Mouse (Mus musculus): ENCODE measurements around the gene Tmem25. TPM values are rescaled to one million over a fixed set of nuclear protein-coding genes. Genes with fewer than 3 reads are reported as not detected.

The Tmem25 gene
- 1 to 10 TPM; 2.2 to 8.8 TPM for total RNA-seq (2021)
- long read RNA-seq, experiment 1 = 0 reads
- long read RNA-seq, experiment 2, partial matches to known transcripts = 2 of 2 reads
- long read RNA-seq, experiment 2, other reads (novel, unspliced or antisense) = 0 of 2 reads

GRCm38 (mm10) chr9:44799102-44799957 is at the start of gene Tmem25:
Tmem25 (minus strand) TSS chr9:44799307.
- peak; percentile 94 to 96 for DNase-seq

- no peak for DNase-seq
Measured at GRCm38 (mm10) chr9:44847446-44847845, 48.3 kb upstream of the Tmem25 start.

DNA sequence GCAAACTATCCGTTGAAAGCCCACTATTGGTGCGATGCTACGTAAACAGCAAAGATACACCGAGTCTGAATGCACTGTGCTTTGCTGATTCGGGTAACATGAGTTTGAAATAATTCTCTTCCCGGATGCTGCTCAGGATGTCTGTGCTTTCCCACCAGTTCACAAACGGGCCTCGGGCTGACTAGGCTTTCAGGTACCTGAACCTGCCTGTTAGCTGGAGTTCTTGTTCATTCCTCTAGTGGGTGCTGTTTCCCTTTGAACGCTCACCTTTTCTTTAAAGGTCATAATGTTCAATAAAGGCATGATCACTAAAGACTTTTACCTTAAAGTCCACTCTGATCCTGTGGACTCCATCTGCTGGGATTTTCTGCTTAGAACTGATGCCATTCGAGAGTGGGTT is 42.1 kb upstream of the Tmem25 start:
- peak in 1 of 2 experiments; percentile 32 for DNase-seq

- peak; percentile 83 to 85 for DNase-seq
Measured at GRCm38 (mm10) chr9:44836439-44836838, 37.3 kb upstream of the Tmem25 start.

GRCm38 (mm10) chr9:44832356-44832755 is 33.2 kb upstream of the Tmem25 start:
- DNase-seq = peak; percentile 47 to 48

DNA sequence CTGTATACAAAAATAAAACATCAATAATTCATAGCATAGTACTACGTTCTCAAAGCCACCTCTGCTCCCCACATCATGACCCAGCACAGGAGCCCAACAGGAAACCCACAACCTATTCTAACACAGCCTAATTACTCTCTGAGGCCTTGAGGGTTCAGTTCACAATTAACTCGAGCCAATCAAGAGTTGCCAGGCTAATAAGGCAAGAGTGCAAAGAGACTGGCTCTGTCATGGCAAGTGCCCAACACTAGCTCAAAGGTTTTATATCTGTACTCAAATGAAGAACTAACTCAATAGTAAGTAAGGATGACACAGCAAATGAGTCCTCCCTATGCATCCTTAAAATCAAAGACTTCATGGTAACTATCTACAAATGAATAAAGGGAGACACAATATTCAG is 31.4 kb upstream of the Tmem25 start:
- DNase-seq = no peak

- DNase-seq = no peak
Measured at GRCm38 (mm10) chr9:44828944-44829343, 29.8 kb upstream of the Tmem25 start.

GRCm38 (mm10) chr9:44826660-44827059 is 27.6 kb upstream of the Tmem25 start:
- DNase-seq = no peak

DNA sequence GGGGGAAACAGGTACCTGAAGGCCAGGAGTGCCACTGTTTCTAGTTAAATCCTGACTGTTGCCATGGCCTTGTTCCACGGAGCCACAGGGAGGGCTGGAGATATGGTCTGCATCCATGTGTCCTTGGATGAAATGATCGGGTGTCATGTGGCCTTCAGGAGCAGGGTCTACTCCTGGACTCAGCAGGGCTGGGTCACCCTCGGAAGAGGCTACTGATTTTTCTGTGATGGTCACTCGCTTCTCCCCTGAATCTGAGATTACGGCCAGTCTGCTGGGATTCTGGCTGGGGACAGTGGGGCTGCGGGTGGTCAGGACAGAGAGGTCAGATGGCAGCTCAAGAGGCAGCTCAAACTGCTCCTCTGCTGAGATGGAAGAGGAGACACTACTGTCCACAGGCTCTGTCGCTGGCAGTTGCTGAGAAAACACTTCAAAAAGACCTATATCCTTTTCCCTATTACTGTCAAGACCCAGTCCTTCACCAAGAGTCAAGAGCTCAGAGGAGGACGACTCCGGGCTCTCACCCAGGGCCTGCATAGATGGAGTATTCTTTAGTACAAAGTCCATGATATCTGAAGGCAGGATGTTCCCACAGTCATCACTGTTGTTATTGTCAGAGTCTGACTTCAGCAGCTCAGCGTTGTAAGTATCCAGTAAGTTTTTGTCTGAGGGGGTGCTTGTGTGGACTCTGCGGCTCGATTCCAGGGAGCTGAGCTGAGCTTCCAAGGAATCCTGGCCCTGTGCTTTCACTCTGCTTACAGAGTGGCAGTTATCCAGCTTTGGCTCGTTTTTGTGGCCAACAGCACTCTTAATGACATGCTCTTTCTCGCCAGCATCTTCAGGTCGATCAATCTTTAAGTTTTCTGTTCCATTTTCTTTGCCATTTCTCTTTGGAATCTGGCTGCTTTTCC is 21.1 kb upstream of the Tmem25 start:
- peak; percentile 26 to 34 for DNase-seq

- no peak for DNase-seq
Measured at GRCm38 (mm10) chr9:44817522-44817921, 18.4 kb upstream of the Tmem25 start.

- no peak for DNase-seq
Measured at GRCm38 (mm10) chr9:44814179-44814578, 15.1 kb upstream of the Tmem25 start.

- no peak for DNase-seq
Measured at GRCm38 (mm10) chr9:44810316-44810715, 11.2 kb upstream of the Tmem25 start.

DNA sequence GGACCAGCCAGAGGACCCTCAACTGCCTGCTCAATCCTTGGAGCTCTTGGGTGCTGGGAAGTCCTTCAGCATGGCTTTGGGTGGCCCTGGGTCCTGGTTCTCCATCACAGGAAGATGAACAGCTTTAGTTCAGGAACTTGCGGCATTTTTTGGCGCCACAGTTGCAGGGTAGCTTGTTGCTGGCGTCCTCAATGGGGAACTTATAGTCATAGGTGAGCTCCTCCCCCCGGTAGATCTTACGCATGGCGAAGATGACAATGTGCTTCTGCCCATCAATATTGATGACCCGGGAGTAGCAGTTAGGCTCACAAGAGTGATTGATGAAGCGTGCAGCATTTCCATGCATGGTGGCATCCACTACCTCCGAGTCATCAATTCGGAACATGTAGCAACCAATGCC is 8.7 kb upstream of the Tmem25 start:
- DNase-seq = no peak

DNA sequence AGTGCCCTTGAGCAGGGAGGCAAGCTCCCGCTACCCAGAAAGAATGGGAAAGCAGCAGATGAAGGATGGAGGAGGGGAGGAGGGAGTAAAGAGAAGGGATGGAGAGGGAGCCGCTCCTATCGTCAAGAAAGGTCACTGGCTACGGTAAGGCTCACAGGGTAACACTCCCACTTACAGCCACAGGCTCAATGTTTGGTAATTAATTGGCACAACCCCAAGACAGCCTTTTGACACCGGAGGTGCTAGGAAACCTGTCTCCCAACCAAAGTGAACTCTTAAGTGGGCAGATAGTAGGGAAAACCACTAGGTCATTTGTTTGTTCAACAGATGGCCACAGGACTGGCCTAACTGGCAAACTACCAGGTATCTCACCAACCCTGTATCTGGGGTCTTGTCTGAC is 8.0 kb upstream of the Tmem25 start:
- DNase-seq = no peak

DNA sequence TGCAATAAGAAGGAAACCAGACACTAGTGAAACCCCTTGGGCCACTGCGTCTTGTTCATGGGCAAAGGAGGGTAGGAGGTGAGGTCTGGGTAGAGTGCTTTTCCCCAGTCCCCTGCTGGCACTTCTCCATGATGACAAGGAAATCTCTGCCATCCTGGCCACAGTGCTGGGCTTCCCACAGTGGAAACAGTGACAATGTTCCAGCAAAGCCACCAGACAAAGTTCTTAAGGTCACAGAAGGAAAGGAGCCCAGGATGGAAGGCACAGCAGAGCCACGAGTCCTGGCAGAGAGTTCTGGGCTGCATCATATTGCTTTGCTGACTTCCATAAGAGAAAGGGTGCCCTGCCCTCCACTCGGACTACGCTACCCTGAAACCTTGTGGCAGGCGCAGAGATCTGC is 6.4 kb upstream of the Tmem25 start:
- DNase-seq = no peak

DNA sequence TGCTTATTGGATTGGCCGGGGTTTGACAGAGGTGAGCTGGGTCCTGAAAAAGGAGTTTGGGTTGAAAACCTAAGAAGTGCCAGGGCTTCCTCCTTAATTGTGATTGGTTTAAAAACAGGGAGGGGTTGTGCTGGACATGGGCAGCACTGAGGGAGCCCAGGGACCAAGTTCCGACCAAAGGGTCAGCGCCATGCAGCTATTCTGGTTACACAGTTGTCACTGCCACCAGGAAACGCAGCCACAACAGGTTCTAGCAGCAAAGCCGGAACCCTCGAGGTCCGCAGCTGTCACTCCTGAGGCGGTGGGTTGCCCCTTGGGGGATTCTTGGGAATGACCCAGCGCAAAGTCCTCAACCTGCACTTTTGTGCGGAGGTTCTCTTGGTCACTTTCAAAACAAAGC is 5.6 kb upstream of the Tmem25 start:
- no peak for DNase-seq

- DNase-seq = peak in 1 of 2 experiments; percentile 48
Measured at GRCm38 (mm10) chr9:44802808-44803450, 3.8 kb upstream of the Tmem25 start, which contains the start of gene Ttc36. Ttc36 (minus strand) TSS chr9:44803072.

DNA sequence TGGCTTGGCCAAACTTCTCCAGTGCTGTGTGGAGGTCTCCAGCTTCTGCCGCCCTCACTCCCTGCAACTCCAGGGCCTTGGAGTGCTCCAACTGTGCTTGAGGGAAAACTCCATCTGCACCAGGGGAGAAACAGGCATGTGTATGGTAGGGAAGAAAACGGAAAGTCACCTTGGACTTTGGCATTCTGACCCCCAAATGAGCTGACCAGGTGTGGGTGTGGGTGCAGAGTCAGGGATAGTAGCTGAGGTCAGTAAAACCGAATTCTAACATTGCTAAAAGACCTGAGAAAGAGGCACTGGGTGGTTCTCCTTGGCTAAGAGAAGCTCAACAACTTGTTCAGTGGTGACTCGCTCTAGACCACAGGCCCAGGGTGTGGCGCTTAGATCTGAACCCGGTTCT is 2.6 kb upstream of the Tmem25 start:
- DNase-seq = no peak

DNA sequence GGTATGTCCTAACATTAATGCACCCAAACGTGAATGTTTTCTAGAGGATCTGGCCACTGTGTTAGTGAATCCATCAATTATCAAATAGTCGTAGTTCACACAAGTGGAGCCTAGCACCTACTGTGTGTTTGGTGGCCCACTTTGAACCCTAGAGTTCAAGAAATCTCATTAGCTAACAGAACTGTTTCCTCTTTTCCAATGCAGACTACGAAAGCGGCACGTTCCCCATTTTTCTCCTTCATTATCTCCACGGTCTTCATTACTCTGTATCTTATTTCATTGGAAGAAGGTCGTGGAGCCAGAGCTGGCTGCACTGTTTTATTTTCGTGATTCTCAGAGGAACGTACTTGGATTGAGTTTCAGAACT is 834 bp upstream of the Tmem25 start:
- DNase-seq = no peak

DNA sequence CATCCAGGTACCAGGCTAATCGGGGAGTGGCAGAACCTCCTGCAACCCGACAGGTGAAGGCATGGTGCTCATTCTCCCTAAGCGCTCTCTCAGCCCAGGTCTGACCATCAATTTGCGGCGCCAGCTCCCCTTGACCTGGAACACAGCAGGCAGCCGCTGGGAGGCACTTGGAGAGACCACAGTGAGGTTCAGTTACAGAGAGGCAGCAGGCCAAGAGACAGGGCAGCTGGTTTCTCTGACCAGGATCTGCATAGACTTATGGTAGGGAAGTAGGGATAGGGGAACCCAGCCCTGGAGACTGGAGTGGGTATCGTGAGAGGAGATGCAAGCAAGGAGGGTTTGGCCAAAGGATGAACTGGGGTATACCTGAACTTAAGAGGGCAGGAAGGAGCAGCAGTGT is 809 bp downstream of the Tmem25 start:
- DNase-seq = no peak

DNA sequence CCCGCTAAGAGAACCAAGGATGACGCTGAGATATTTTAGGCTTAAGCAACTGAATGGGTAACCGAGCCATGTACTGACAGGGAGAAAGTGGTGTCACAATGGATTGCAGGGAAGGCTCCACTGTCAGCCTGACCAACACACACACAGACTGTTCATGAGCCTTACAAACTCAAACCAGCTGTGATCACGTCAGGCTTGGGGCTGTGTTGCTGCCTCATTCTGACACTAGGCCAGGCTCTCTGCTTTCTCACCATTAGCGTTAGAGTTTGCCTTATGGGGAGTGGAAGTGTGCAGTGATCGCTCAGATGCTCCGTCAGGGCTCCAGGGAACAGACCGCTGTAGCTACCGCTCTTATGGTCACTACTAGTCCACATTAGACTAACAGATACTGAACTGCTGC is 6.3 kb downstream of the Tmem25 start:
- DNase-seq = no peak

Measured in adrenal gland, postnatal 36 days (tissue).